Mouse (Mus musculus): ENCODE results near the gene Nav2. TPM values are rescaled to one million over a fixed set of nuclear protein-coding genes. Genes with fewer than 3 reads are reported as not detected.

Nav2 gene
- polyA plus RNA-seq, 1 experiment from 2014 or later = 26.2 TPM

DNA sequence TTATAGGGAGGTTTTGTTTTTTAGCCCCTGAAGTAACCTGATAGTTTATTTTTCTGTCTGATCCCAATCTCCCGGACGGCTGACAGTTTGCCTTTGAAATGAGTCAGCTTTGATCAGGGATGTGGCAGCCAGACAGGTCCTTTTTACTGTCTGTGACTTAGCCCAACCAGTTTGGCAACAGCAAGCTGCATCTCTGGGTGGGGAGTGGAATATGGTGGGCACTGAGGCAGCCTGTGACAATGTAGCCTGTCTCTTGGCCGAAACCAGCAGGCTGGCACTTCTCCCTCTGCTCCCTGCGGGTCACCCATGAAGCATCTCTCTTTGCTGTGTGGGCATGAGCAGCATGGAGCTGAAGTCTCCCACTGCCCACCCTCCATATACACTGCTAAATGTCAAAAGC is 421.7 kb downstream of the Nav2 start:
- Histone ChIP-seq H3K27ac (0 out of 2 replicates have a peak overlapping the region, but pooled peaks have one; percentile 34), H3K27me3 (replicated peaks) (no peaks in the 10 kb centered on the region), H3K36me3 (replicated peaks) (no peaks in the 10 kb centered on the region), H3K9ac (no peak overlapping the region), H3K9me3 (no peaks in the 10 kb centered on the region), H3K4me1 (peaks cover 20% of the 10 kb centered on the region), H3K4me2 (no peak overlapping the region), H3K4me3 (no peak overlapping the region)
- WGBS = 40% methylated on average over 4 of the region's 4 CpGs
- peak; percentile 57 for ATAC-seq (replicated peaks)

DNA sequence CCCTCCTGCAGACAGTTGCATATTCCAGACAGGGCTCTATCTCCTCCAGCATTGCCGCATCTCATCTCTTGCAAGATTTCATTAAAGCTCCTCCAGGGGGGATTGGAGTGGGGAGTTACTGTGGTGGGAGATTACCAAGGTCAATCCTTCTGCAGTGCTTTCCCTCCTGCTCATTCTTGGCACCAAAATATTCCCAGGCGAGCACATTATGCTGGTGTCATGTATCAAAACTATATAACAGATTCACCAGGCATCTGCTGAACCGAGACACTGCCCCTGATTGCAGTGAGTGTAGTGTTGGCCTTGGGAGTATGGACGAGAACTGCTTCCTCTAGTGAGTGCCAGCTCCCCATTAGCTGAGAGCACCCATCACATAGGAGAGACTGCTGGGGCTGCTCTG is 423.4 kb downstream of the Nav2 start:
- WGBS = 73% methylated on average over 4 of the region's 4 CpGs
- H3K27ac ChIP-seq = no peak overlapping the region
- H3K4me2 ChIP-seq = no peak overlapping the region
- H3K9ac ChIP-seq = no peak overlapping the region
- H3K36me3 ChIP-seq (replicated peaks) = no peaks in the 10 kb centered on the region
- no peaks in the 10 kb centered on the region for H3K9me3 ChIP-seq
- peaks cover 14% of the 10 kb centered on the region for H3K4me1 ChIP-seq
- H3K4me3 ChIP-seq = no peak overlapping the region
- H3K27me3 ChIP-seq (replicated peaks) = no peaks in the 10 kb centered on the region
- no peak for ATAC-seq (replicated peaks)

- no peak for ATAC-seq (replicated peaks)
- peaks cover 14% of the 10 kb centered on the region for H3K4me1 ChIP-seq
- no peak overlapping the region for H3K4me3 ChIP-seq
- no peaks in the 10 kb centered on the region for H3K36me3 ChIP-seq (replicated peaks)
- no peaks in the 10 kb centered on the region for H3K9me3 ChIP-seq
- H3K27me3 ChIP-seq (replicated peaks) = no peaks in the 10 kb centered on the region
- no peak overlapping the region for H3K4me2 ChIP-seq
- no peak overlapping the region for H3K27ac ChIP-seq
- no peak overlapping the region for H3K9ac ChIP-seq
- WGBS = 78% methylated on average over 7 of the region's 7 CpGs
Observed at GRCm38 (mm10) chr7:49332644-49333043, 424.1 kb downstream of the Nav2 start.

DNA sequence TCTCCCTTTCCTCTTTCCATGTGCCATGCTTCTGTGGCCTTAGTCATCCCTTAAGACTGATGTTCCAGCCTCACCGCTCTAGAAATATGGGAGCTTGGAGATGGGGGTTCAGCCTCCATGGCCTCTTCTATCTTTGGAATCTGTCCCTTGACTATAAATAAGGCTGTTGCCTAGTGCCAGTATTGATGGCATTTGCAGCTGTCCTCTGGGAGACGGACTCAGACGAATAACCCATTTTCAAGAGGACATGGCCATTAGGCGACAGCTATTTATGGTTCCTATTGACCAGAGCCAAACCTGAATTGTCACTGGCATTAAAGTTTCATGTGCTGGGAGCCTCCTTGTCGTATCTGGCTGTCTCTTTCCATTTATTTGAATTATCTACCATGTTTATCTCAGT is 425.6 kb downstream of the Nav2 start:
- Histone ChIP-seq H3K9ac (no peak overlapping the region), H3K4me3 (no peak overlapping the region), H3K27ac (no peak overlapping the region), H3K4me1 (peaks cover 14% of the 10 kb centered on the region), H3K9me3 (no peaks in the 10 kb centered on the region), H3K36me3 (replicated peaks) (no peaks in the 10 kb centered on the region), H3K4me2 (no peak overlapping the region), H3K27me3 (replicated peaks) (no peaks in the 10 kb centered on the region)
- WGBS = 42% methylated on average over 5 of the region's 5 CpGs
- ATAC-seq (replicated peaks) = no peak

DNA sequence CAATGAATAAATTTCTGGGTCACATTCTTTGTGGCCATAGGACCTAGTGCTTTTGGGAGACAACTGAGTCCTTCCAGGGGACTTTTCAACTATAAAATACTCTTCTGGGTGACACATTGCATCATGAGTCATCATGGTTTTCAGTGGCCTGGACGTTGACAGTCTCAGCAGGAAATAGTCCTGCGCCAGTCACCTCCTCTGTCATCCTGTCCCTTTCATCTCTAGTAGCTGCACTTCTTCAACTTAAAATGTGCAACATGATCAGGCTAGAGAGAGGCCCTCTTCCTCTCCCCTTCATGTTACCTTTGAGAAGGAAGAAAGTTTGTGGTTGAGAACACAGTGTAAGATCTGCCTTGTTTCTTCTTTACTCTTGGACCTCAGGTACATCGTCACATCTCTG is 426.5 kb downstream of the Nav2 start:
- Histone ChIP-seq H3K4me2 (no peak overlapping the region), H3K4me1 (peaks cover 12% of the 10 kb centered on the region), H3K27ac (no peak overlapping the region), H3K9ac (no peak overlapping the region), H3K36me3 (replicated peaks) (no peaks in the 10 kb centered on the region), H3K9me3 (no peaks in the 10 kb centered on the region), H3K27me3 (replicated peaks) (no peaks in the 10 kb centered on the region), H3K4me3 (no peak overlapping the region)
- no peak for ATAC-seq (replicated peaks)
- WGBS = 65% methylated on average over 3 of the region's 3 CpGs

- WGBS = 64% methylated on average over 8 of the region's 8 CpGs
- Histone ChIP-seq H3K36me3 (replicated peaks) (no peaks in the 10 kb centered on the region), H3K27ac (no peak overlapping the region), H3K4me2 (no peak overlapping the region), H3K9ac (no peak overlapping the region), H3K9me3 (no peaks in the 10 kb centered on the region), H3K27me3 (replicated peaks) (no peaks in the 10 kb centered on the region), H3K4me3 (no peak overlapping the region), H3K4me1 (peaks cover 15% of the 10 kb centered on the region)
- no peak for ATAC-seq (replicated peaks)
Observed at GRCm38 (mm10) chr7:49336725-49337124, 428.2 kb downstream of the Nav2 start.

DNA sequence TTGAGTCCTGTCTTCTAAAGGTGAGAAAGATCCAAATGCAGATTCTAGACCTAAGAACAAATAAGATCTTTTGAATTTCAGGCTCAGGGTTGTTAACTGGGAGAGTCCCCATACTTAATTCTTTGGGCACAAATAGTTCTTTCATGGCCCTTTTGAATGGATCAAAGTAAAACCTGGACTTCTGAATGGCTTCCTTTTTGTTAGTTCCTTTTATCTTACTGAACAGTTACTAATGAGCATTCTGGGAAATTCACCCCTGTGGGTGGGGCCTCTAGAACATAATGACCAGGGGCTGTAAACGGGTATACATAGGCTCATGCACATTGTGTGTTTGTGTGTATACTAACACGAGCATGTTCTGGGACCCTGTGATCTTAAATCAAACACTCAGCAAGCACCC is 429.2 kb downstream of the Nav2 start:
- Histone ChIP-seq H3K4me2 (no peak overlapping the region), H3K4me3 (no peak overlapping the region), H3K9me3 (no peaks in the 10 kb centered on the region), H3K9ac (no peak overlapping the region), H3K27ac (no peak overlapping the region), H3K4me1 (peaks cover 18% of the 10 kb centered on the region), H3K36me3 (replicated peaks) (no peaks in the 10 kb centered on the region), H3K27me3 (replicated peaks) (no peaks in the 10 kb centered on the region)
- ATAC-seq (replicated peaks) = no peak
- 10% methylated on average over 2 of the region's 2 CpGs for WGBS

- H3K27ac ChIP-seq = no peak overlapping the region
- no peaks in the 10 kb centered on the region for H3K9me3 ChIP-seq
- no peak overlapping the region for H3K9ac ChIP-seq
- no peak for ATAC-seq (replicated peaks)
- H3K4me2 ChIP-seq = no peak overlapping the region
- no peaks in the 10 kb centered on the region for H3K36me3 ChIP-seq (replicated peaks)
- WGBS = 94% methylated on average over 3 of the region's 3 CpGs
- peaks cover 29% of the 10 kb centered on the region for H3K4me1 ChIP-seq
- H3K27me3 ChIP-seq (replicated peaks) = no peaks in the 10 kb centered on the region
- no peak overlapping the region for H3K4me3 ChIP-seq
Observed at GRCm38 (mm10) chr7:49339953-49340352, 431.4 kb downstream of the Nav2 start.

- no peak overlapping the region for H3K4me3 ChIP-seq
- peaks cover 29% of the 10 kb centered on the region for H3K4me1 ChIP-seq
- no peaks in the 10 kb centered on the region for H3K9me3 ChIP-seq
- 0 out of 2 replicates have a peak, but pooled peaks have one; percentile 38 for ATAC-seq (replicated peaks)
- H3K36me3 ChIP-seq (replicated peaks) = no peaks in the 10 kb centered on the region
- H3K4me2 ChIP-seq = no peak overlapping the region
- H3K27ac ChIP-seq = peak overlapping the region; percentile 42
- no peak overlapping the region for H3K9ac ChIP-seq
- 38% methylated on average over 5 of the region's 5 CpGs for WGBS
- no peaks in the 10 kb centered on the region for H3K27me3 ChIP-seq (replicated peaks)
Observed at GRCm38 (mm10) chr7:49341151-49341918, 432.8 kb downstream of the Nav2 start.

DNA sequence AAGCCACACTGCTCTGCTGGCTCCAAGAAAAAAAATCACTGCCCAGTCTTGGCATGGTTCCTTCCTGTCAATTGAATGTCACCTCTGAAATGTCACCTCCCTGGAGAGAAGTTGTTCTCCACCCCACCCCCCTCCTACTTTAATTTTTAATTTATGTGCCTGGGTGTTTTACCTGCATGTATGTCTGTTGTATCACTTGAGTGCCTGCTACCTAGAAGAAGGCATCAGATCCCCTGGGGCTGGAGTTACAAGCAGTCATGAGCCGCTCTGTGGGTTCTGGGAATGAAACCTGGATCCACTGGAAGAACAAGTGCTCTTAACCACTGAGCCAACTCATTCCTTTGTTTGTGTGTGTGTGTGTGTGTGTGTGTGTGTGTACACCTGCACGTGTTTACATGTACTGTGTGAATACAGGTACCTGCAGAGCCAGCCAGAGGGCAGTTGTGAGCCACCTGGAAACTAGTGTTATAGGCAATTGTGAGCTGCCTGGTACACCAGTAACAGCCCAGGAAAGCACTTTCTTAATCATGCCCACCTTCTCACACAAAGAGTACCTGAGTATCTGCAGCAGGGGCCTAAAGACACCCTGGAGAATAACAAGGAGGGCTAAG is 433.5 kb downstream of the Nav2 start:
- 82% methylated on average over 2 of the region's 2 CpGs for WGBS
- Histone ChIP-seq H3K4me1 (peaks cover 29% of the 10 kb centered on the region), H3K4me2 (no peak overlapping the region), H3K36me3 (replicated peaks) (no peaks in the 10 kb centered on the region), H3K27me3 (replicated peaks) (no peaks in the 10 kb centered on the region), H3K4me3 (no peak overlapping the region), H3K27ac (peak overlapping the region; percentile 42; the same call in 1 of the 2 replicates), H3K9ac (no peak overlapping the region), H3K9me3 (no peaks in the 10 kb centered on the region)
- 0 out of 2 replicates have a peak, but pooled peaks have one; percentile 15 for ATAC-seq (replicated peaks)

- H3K9me3 ChIP-seq = no peaks in the 10 kb centered on the region
- H3K4me2 ChIP-seq = peak overlapping the region; percentile 0; the same call in 1 of the 2 replicates
- no peak overlapping the region for H3K27ac ChIP-seq
- WGBS = 36% methylated on average over 13 of the region's 13 CpGs
- no peaks in the 10 kb centered on the region for H3K27me3 ChIP-seq (replicated peaks)
- peaks cover 32% of the 10 kb centered on the region for H3K4me1 ChIP-seq
- H3K4me3 ChIP-seq = no peak overlapping the region
- no peaks in the 10 kb centered on the region for H3K36me3 ChIP-seq (replicated peaks)
- H3K9ac ChIP-seq = no peak overlapping the region
- 0 out of 2 replicates have a peak, but pooled peaks have one; percentile 2 for ATAC-seq (replicated peaks)
Observed at GRCm38 (mm10) chr7:49342556-49343080, 434.1 kb downstream of the Nav2 start.

DNA sequence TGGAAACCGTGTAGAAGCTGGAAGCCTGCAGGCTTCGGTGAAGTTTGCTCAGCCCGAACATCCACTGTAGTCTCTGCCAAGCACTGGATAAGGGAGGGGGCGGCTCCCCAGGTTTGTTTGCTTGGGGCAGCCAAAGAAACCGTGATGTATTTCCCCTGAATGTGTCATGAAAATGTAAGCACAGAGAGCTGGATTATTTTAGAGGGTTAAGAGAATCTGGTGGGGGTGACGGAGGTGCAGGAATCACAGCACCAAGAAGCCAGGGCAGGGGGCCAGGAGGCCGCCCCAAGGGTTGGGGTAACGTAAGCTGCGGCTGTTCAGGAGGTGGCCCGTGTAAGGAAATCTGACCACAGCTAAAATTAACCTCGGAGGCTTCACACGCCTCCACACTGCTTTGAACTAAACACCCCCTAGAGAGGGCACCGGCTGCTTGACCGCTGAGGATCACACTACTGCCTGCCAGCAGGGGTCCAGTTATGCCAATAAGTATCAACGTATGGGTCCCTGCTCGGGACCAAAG is 434.6 kb downstream of the Nav2 start:
- H3K9me3 ChIP-seq = no peaks in the 10 kb centered on the region
- 0 out of 2 replicates have a peak, but pooled peaks have one; percentile 12 for ATAC-seq (replicated peaks)
- H3K27ac ChIP-seq = no peak overlapping the region
- no peak overlapping the region for H3K9ac ChIP-seq
- H3K36me3 ChIP-seq (replicated peaks) = no peaks in the 10 kb centered on the region
- peaks cover 35% of the 10 kb centered on the region for H3K4me1 ChIP-seq
- 23% methylated on average over 16 of the region's 16 CpGs for WGBS
- no peaks in the 10 kb centered on the region for H3K27me3 ChIP-seq (replicated peaks)
- no peak overlapping the region for H3K4me3 ChIP-seq
- H3K4me2 ChIP-seq = peak overlapping the region; percentile 0; the same call in 1 of the 2 replicates
